Mouse (Mus musculus): Measurements from ENCODE around the gene Alg10b. TPM values are rescaled to one million over a fixed set of nuclear protein-coding genes. Genes with fewer than 3 reads are reported as not detected.

Alg10b gene
- total RNA-seq (2023), result 10 to 100 TPM; 16.6 to 17.6 TPM

DNA sequence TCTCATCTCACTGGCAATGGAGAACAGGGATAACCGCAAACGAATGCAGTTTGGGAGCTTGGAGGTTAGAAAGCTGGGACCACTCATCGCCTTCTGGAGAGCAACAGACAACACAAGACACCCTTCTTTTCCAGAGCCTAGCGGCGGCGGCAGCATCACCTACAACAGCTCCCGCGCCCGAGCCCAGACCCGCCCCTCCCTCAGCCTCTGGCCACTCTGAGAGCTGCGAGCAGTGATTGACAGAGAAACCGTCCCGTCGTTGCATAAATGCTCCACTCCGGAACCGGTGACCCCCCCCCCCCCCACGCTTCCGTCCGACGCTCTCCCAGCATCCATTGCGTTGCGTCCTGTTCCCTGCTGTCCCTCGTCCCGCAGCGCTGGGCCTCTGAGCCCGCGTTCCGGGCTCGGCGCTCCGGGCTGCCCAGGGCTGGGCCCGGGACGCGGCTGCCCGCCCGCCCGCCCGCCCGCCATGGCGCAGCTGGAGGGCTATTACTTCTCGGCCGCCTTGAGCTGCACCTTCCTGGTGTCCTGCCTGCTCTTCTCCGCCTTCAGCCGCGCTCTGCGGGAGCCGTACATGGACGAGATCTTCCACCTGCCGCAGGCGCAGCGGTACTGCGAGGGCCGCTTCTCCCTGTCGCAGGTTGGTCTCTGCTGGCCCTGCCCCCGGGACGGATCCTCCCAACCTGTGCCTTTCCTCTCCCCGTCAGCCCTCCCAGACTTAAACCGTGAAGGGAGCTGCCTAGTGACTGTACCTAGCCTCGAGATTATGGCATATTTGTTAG is at the start of gene Alg10b:
Gene Alg10b (plus strand): TSS at position 343 of the 782 bp plus-strand sequence.

Data from B cell, adult 67 days (primary cell).